Mouse (Mus musculus): Measurements from ENCODE around the gene Cyb5r3.

GRCm38 (mm10) chr15:83157667-83158064 lies 14.7 kb downstream of the Cyb5r3 start:
- no peak for TF ChIP-seq POLR2A (IDR thresholded peaks at IDR 0.05; ENCODE audit: control insufficient read depth in 1 of 2, insufficient read depth in 1 of 2, low read depth in 1 of 2, low read length in 2 of 2, poor library complexity in 1 of 2)
- no peak for TF ChIP-seq CTCF (IDR thresholded peaks at IDR 0.05 in 2 of 3, conservative IDR thresholded peaks at IDR 0.05 in 1 of 3; ENCODE audit: control insufficient read depth in 1 of 3, insufficient read depth in 1 of 3, low read depth in 2 of 3, low read length in 3 of 3, poor library complexity in 1 of 3, severe bottlenecking in 1 of 3)
- TF ChIP-seq UBTF (IDR thresholded peaks at IDR 0.05; ENCODE audit: borderline replicate concordance, insufficient read depth, low read depth, low read length), result no peak
- TF ChIP-seq POLR2AphosphoS2 (IDR thresholded peaks at IDR 0.05; ENCODE audit: low read length), result no peak
- no peak for TF ChIP-seq ELF1 (IDR thresholded peaks at IDR 0.05; ENCODE audit: low read depth, low read length)
- no peak for TF ChIP-seq EP300 (IDR thresholded peaks at IDR 0.05; ENCODE audit: low read depth in 1 of 2, low read length in 2 of 2)
- no peak for TF ChIP-seq ZNF384 (IDR thresholded peaks at IDR 0.05; ENCODE audit: low read depth, low read length)
- TF ChIP-seq MAX (IDR thresholded peaks at IDR 0.05; ENCODE audit: low read length), result no peak
- TF ChIP-seq MAFK (IDR thresholded peaks at IDR 0.05; ENCODE audit: borderline replicate concordance, low read depth, low read length), result no peak
- TF ChIP-seq ETS1 (IDR thresholded peaks at IDR 0.05; ENCODE audit: low read depth, low read length), result no peak
- no peak for TF ChIP-seq RCOR1 (IDR thresholded peaks at IDR 0.05; ENCODE audit: low read depth, low read length)
- no peak for TF ChIP-seq E2F4 (IDR thresholded peaks at IDR 0.05; ENCODE audit: borderline replicate concordance, low read depth, low read length)
- no peak for TF ChIP-seq JUND (IDR thresholded peaks at IDR 0.05; ENCODE audit: low read depth, low read length)
- no peak for TF ChIP-seq CHD2 (IDR thresholded peaks at IDR 0.05; ENCODE audit: low read length)
